Mouse (Mus musculus): ENCODE measurements around the gene R3hdm4. TPM values are rescaled to one million over a fixed set of nuclear protein-coding genes. Genes with fewer than 3 reads are reported as not detected.

R3hdm4 gene
- total RNA-seq, 2 experiments from 2014 or later = 380 to 386 TPM

- no peak for DNase-seq (ENCODE audit: low spot score in 2 of 2)
Measured at GRCm38 (mm10) chr10:79925785-79926490, 4.9 kb upstream of the R3hdm4 start.

DNA sequence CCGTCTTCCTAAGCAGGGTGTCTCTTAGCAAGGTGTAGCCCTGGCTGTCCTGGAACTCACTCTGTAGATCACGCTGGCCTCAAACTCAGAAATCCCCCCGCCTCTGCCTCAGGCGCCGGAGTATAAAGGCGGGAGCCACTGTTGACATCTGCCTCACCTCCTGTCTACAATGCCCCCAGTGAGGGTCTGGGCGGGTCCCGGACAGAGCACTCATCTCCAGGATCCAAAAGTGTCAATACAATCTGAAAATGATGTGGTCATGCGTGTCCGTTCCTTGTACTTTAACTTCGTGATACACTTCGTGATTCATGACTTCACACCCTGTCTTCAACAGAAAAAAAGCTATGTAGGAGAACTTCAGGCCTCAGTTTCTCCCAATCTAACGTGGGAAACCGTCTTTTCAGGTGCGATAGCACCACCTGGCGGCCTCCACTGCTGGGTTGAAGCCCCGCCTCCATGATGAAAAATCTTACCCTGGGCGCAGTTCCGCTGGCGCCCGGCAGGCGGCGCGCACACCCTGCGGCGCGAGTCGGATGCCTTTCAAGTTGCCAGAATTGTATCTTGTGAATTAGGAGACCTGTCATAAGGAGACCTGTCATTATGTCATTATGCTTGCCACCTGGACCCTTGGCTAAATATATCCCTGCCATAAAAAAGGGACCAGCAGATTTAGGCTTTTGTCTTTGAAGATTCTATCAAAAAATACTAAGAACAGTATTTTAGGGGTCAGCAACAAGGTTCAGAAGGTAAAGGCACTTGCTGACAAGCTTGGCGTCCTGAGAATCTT lies 4.2 kb upstream of the R3hdm4 start:
- DNase-seq (ENCODE audit: low spot score in 2 of 2) = peak; percentile 98

DNA sequence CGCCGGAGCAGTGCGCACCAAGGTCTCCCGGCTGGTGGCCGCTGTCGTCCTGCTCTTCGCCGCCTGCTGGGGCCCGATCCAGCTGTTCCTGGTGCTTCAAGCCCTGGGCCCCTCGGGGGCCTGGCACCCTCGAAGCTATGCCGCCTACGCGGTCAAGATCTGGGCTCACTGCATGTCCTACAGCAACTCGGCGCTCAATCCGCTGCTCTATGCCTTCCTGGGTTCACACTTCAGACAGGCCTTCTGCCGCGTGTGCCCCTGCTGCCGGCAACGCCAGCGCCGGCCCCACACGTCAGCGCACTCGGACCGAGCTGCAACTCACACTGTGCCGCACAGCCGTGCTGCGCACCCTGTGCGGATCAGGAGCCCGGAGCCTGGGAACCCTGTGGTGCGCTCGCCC lies 564 bp upstream of the R3hdm4 start:
- no peak for DNase-seq (ENCODE audit: low spot score in 2 of 2)

- no peak for DNase-seq (ENCODE audit: low spot score in 2 of 2)
Measured at GRCm38 (mm10) chr10:79920056-79920890, 735 bp downstream of the R3hdm4 start.

DNA sequence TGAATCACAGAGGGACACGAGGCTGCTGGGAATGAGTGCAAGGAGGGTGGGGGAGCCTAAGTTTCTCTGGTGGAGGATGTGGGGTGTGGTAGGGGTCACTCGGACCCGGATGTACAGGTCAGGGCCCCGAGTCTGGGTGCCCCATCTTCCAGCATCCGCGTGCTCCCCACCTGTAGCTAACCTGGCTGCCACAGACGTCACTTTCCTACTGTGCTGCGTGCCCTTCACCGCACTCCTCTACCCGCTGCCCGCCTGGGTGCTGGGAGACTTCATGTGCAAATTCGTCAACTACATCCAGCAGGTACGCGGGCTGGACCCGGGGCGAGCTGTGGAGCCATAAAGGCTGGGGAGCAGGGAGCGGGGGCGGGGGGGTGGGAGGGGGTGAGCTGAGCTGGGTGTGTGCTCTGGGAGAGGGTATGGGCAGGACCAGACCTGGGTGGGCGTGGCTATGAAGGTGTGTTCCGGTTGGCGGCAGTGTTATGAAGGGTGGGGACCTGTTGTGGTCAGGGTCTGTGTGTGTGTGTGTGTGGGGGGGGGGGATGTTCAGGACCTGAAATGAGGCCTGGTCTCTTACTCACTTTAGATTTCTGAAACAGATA lies 1.7 kb downstream of the R3hdm4 start:
- DNase-seq (ENCODE audit: low spot score in 2 of 2) = no peak

DNA sequence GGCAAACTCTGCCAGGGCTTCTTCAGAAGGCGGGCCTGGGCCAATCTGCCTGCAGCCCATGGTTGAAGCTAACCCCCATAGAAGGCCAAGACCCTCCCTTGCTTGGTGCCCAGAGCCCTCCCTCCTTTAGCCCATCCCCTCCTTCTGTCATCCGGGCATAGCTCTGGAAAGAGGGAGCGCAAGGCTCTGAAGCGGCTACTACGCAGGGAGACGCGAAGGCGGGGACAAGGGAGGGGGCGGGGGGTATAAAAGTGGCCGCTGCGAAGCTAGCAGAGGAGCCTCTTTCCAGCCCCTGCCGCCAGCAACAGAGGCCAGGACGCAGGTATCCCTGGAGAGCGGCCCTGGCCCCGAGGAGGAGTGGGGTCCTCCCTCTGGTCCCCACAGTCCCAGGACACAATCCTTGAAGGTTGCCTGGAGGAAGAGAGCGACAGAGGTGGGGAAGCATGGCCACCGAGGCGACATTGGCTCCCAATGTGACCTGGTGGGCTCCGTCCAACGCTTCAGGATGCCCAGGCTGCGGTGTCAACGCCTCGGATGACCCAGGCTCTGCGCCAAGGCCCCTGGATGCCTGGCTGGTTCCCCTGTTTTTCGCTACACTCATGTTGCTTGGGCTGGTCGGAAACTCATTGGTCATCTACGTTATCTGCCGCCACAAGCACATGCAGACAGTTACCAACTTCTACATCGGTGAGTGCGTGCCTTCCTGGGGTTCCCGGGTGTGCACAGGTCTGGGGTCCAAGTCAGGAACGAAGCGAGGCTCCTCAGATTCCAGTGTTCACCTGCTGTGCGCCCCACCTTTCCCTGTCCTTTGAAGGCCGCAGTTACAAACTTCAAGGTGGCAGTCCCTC lies 2.6 kb downstream of the R3hdm4 start:
- no peak for DNase-seq (ENCODE audit: low spot score in 2 of 2)

GRCm38 (mm10) chr10:79917532-79918100 lies 3.4 kb downstream of the R3hdm4 start:
- DNase-seq (ENCODE audit: low spot score in 2 of 2) = no peak

GRCm38 (mm10) chr10:79916808-79917531 lies 4.0 kb downstream of the R3hdm4 start, which contains the start of gene Kiss1r:
TSS of gene Kiss1r (plus strand) at chr10:79916971.
- DNase-seq (ENCODE audit: low spot score in 2 of 2) = peak; percentile 85 to 88

DNA sequence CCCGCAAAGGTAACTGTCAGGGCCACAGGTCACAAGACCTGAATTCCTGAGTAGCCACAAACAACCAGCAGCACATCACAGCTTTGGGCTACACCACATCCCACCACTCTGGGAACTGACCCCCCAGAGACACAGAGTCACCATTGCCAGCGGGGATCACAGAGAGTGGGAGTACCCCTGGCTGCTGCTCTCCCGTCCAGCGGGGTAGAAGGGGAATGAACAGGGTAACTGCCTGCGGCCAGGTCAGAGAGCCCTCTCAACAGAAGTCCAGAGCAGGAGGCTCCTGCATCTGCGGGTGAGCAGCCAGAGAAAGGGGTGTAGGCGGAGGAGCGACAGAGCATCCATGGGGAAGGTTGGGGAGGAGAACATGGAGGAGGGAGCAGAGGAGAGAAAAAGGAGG lies 4.9 kb downstream of the R3hdm4 start:
- DNase-seq (ENCODE audit: low spot score in 2 of 2) = no peak

DNA sequence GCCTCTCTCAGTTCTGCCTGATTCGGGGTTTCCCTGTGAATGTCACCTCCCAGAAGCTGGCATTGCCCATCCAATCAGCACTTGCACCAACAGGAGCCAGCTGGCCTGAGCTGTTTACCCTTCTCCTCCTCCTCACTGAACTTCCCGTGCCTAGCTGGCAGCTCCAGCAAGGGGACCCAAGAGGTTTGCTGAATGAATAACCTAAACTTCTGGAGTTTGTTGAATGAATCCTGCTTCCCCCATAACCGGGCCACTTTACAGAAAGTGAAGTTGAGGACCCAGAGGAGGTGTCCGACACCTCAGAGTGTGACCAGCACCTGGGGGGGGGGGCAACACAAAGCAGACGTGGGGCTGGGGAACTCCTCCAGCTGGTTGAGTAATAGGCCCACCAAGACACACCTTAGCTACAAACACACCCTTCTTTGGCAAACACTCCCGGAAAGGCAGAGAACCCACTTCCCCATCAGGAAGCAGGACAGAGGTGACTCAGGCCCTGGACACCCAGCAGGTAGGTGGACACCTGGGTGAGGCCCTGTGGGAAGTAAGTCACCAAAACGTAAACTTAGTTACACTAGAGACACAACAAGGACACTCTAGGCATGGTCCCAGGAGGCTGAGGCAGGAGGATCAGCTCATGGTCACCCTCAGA lies 5.9 kb downstream of the R3hdm4 start:
- DNase-seq (ENCODE audit: low spot score in 2 of 2) = no peak

DNA sequence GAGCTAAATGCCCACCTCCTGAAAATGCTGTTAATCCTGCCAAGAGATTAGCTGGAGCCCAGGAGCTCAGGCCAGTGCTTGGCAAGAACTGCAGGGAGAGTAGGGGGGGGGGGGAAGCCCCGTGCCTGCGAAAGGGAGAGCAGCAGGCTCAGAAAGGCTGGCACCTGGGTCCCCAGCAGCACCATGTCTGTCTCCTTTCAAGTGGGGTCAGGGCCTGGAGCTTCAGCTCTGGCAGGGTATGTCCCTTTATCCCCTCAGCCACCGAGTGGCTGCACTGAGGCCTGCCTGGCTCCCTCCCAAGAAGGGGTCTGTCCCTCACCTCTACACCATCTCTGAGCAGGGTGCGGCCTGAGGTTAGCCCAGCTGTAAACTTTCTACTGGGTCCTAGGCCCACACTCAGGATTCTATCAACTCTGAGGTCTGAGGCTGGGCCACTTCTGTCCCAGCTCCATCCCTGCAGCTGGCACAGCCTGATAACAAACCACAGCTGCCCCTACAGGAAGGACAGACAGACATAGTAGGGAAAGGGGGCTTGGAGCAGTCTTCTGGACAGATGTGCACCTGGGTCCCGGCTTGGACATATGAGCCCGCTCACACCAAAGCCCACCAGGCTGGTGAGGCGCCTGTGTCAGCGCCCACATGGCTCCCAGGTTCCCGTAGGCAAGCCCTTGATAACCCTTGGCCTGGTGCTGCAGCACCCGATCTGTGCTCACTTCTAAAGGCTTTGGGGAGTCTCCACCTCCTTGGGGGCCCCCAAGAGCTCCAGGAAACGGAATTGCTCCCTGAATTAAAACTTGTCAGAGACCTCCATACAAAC lies 6.7 kb downstream of the R3hdm4 start:
- no peak for DNase-seq (ENCODE audit: low spot score in 2 of 2)

DNA sequence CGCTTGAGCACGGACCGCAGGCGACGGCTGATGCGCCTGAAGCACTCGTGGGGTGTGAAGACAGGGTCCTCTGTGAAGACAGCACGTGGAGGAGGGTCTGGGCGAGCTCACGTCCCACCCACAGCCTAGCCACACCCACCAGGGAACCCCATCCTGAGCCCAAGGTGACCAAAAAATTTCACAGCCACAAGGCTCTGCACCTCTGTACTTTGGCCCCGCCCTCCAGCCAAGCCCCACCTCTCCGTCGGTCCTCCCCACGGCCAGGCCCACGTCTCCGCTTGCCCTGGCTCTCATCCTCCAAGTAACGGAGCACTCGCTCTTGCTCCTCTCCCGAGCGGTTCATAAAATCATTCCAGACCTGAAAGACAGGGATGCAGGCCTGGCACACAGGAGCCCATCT lies 8.6 kb downstream of the R3hdm4 start:
- no peak for DNase-seq (ENCODE audit: low spot score in 2 of 2)

- no peak for DNase-seq (ENCODE audit: low spot score in 2 of 2)
Measured at GRCm38 (mm10) chr10:79910556-79910955, 10.5 kb downstream of the R3hdm4 start, which contains the start of gene Gm26602. TSS of gene Gm26602 (plus strand) at chr10:79910856.

GRCm38 (mm10) chr10:79909092-79909922 lies 11.7 kb downstream of the R3hdm4 start:
- no peak for DNase-seq (ENCODE audit: low spot score in 2 of 2)

DNA sequence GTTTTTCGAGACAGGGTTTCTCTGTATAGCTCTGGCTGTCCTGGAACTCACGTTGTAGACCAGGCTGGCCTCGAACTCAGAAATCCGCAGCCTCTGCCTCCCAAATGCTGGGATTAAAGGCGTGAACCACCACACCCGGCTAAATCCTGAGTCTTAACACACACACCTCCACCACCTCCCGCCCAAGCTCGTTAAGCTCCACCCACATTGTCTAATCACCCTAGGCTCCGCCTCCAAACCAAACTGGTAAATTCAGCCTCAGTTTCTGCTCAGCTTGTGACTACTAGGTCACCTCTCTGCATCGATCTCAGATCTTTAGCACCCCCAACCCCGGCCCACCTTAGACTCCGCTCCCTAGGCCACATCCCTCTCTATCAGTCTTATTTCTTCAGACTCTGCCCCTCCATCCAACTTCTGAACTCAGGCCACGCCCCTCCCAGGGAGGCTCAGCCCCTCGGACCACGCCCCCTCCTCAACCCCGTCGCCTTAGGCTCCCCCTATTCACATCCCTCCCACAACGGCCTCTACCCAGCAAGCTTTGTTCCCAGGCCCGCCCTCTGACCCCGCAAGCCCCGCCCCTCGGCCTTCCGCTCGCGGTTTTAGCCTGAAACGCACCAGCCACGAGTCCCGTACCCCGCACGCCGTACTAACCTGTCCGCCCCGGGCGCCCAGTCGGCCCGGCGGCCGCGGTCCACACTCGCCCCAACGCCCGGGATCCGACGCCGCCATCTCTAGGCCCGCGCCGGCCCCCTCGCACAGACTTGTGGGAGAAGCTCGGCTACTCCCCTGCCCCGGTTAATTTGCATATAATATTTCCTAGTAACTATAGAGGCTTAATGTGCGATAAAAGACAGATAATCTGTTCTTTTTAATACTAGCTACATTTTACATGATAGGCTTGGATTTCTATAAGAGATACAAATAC lies 12.6 kb downstream of the R3hdm4 start, which contains the start of gene Med16:
Gene Med16 (minus strand): TSS at position 757 of the 925 bp plus-strand sequence.
- peak; percentile 94 to 97 for DNase-seq (ENCODE audit: low spot score in 2 of 2)

DNA sequence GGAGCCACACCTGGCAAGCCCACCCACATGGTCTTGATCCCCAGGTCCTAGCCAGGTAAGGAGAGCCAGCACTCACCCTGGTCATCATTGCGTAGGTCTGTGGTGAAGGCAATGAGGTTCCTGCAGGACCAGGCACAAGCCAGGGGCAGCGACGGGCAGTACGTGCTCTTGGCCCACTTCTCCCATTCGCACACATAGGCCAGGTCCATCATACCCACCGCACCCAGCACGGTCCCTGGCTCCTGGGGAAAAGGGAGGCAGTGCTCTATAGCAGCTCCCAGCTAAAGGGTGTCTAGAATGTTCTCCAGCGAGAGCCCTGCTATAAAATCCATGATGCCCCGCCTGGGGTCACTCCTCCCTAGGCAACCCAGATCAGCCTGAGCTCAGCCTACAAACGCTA lies 13.6 kb downstream of the R3hdm4 start:
- DNase-seq (ENCODE audit: low spot score in 2 of 2) = no peak

Data from layer of hippocampus, postnatal 10 days (tissue).